Mouse (Mus musculus) lung, adult 2 months (tissue): ENCODE data around the gene Fbxo7.

Experiments
- CTCF ChIP-seq: fragments of 200-500 bp; IDR thresholded peaks from 2 replicates; pipeline ENCODE4 v1.5.1; 2011; ENCODE audit warnings: mild to moderate bottlenecking, low read length, control low read depth; ENCODE audit not compliant: insufficient read depth
- POLR2A ChIP-seq: fragments of 200-500 bp; IDR thresholded peaks from 2 replicates; pipeline ENCODE4 v1.6.1; 2011; ENCODE audit warnings: low read depth, mild to moderate bottlenecking, control low read depth, low read length, borderline replicate concordance; ENCODE audit errors: extremely low read depth

DNA sequence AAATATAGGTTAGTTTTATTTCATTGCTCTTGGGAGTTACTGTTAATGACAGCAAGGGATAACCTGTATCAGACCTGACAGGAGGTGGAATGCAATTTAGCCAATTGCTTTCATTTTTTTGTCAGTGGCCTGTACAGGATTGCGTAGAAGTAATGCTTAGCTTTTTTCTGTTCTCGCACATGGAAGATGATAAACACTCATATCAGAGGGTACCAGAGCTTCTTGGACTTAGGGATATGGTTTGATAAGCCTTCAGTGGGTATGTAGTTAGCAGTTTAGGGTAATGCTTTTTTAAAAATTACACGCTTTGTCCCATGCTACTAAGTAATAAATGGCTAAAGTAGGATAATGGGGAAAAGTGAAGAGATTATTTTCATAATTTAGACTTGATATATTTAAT lies 4.6 kb downstream of the Fbxo7 start:
- TF ChIP-seq CTCF, result no peak
- no peak for TF ChIP-seq POLR2A
